Mouse (Mus musculus): ENCODE measurements around the gene Cpsf6.

Gene Cpsf6

GRCm38 (mm10) chr10:117413562-117414527, 34.0 kb upstream of the Cpsf6 start:
- peak; percentile 92 for DNase-seq (ENCODE audit: low spot score)

GRCm38 (mm10) chr10:117412474-117413057, 32.8 kb upstream of the Cpsf6 start:
- peak; percentile 91 for DNase-seq (ENCODE audit: low spot score)

GRCm38 (mm10) chr10:117411716-117412473, 32.1 kb upstream of the Cpsf6 start:
- DNase-seq (ENCODE audit: low spot score), result peak; percentile 93

- DNase-seq (ENCODE audit: low spot score), result peak; percentile 91
Measured at GRCm38 (mm10) chr10:117411131-117411530, 31.3 kb upstream of the Cpsf6 start.

- DNase-seq (ENCODE audit: low spot score), result peak; percentile 93
Measured at GRCm38 (mm10) chr10:117410481-117411048, 30.8 kb upstream of the Cpsf6 start.

GRCm38 (mm10) chr10:117409373-117410354, 29.8 kb upstream of the Cpsf6 start:
- DNase-seq (ENCODE audit: low spot score), result peak; percentile 92

GRCm38 (mm10) chr10:117408545-117409372, 28.9 kb upstream of the Cpsf6 start:
- DNase-seq (ENCODE audit: low spot score), result peak; percentile 92

GRCm38 (mm10) chr10:117407734-117408288, 28.0 kb upstream of the Cpsf6 start:
- DNase-seq (ENCODE audit: low spot score), result peak; percentile 92

- peak; percentile 92 for DNase-seq (ENCODE audit: low spot score)
Measured at GRCm38 (mm10) chr10:117406843-117407733, 27.3 kb upstream of the Cpsf6 start.

- peak; percentile 92 for DNase-seq (ENCODE audit: low spot score)
Measured at GRCm38 (mm10) chr10:117406283-117406588, 26.4 kb upstream of the Cpsf6 start.

GRCm38 (mm10) chr10:117405526-117406282, 25.9 kb upstream of the Cpsf6 start:
- peak; percentile 92 for DNase-seq (ENCODE audit: low spot score)

- DNase-seq (ENCODE audit: low spot score), result peak; percentile 92
Measured at GRCm38 (mm10) chr10:117404384-117404783, 24.6 kb upstream of the Cpsf6 start.

- peak; percentile 92 for DNase-seq (ENCODE audit: low spot score)
Measured at GRCm38 (mm10) chr10:117403344-117403953, 23.6 kb upstream of the Cpsf6 start.

GRCm38 (mm10) chr10:117402403-117403333, 22.9 kb upstream of the Cpsf6 start:
- peak; percentile 92 for DNase-seq (ENCODE audit: low spot score)

- DNase-seq (ENCODE audit: low spot score), result no peak
Measured at GRCm38 (mm10) chr10:117401364-117401763, 21.5 kb upstream of the Cpsf6 start.

GRCm38 (mm10) chr10:117400246-117400954, 20.6 kb upstream of the Cpsf6 start:
- peak; percentile 93 for DNase-seq (ENCODE audit: low spot score)

Data from adipocyte (in vitro differentiated cells).